Mouse (Mus musculus) brain, embryonic 14.5 days (tissue): Measurements from ENCODE around the gene Mapt.

Experiments
- CTCF ChIP-seq: fragments of 200-500 bp; IDR thresholded peaks from 2 replicates; pipeline ENCODE4 v1.5.1; 2012; ENCODE audit warnings: inconsistent platforms, mild to moderate bottlenecking, moderate library complexity, borderline replicate concordance; ENCODE audit not compliant: insufficient read depth, insufficient read length; ENCODE audit errors: extremely low read depth
- POLR2A ChIP-seq: fragments of 200-500 bp; IDR thresholded peaks from 2 replicates; pipeline ENCODE4 v1.6.1; 2012; ENCODE audit warnings: mild to moderate bottlenecking, inconsistent platforms, borderline replicate concordance; ENCODE audit not compliant: poor library complexity, insufficient read depth, insufficient read length, severe bottlenecking; ENCODE audit errors: extremely low read depth

DNA sequence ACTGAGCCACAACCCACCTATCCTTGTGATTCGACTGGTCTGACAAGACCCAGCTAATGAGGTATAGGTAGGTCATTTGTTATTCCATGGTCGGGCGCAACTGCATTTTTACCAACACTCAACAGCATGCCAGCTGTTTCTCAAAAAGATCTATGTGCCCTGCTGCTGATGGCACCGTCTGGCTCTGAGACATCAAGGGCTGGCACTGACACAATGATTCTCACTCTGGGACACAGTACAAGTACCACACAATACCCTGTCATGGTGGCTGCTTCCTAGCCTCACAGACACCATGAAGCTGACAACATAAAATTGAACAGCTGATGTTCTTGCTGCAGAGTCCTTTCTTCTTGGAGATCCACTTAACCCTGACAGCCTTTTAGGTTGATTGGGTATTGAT, 10.9 kb upstream of the Mapt start:
- no peak for TF ChIP-seq CTCF
- no peak for TF ChIP-seq POLR2A
